Mouse (Mus musculus) WW6 (cell line): Measurements from ENCODE around the gene Mindy1.

ENCODE experiments used
- DNase-seq: peaks from one replicate; pipeline ENCODE4 v3.0.0-alpha.2; 2013; ENCODE audit warnings: low read depth, low spot score

The Mindy1 gene

GRCm38 (mm10) chr3:95294316-95294715 is 13.2 kb downstream of the Mindy1 start:
- DNase-seq: no peak

GRCm38 (mm10) chr3:95294718-95295117 is 13.6 kb downstream of the Mindy1 start:
- DNase-seq: no peak

GRCm38 (mm10) chr3:95295321-95296102 is 14.4 kb downstream of the Mindy1 start:
- no peak for DNase-seq

- no peak for DNase-seq
Measured at GRCm38 (mm10) chr3:95296103-95296469, 14.9 kb downstream of the Mindy1 start.

GRCm38 (mm10) chr3:95298018-95298417 is 16.9 kb downstream of the Mindy1 start:
- no peak for DNase-seq

- DNase-seq: no peak
Measured at GRCm38 (mm10) chr3:95301204-95301796, 20.2 kb downstream of the Mindy1 start.

GRCm38 (mm10) chr3:95306244-95306643 is 25.1 kb downstream of the Mindy1 start:
- no peak for DNase-seq

- no peak for DNase-seq
Measured at GRCm38 (mm10) chr3:95307100-95307499, 26.0 kb downstream of the Mindy1 start, which contains the start of gene Anxa9. TSS of gene Anxa9 (minus strand) at chr3:95307176.

GRCm38 (mm10) chr3:95310496-95310895 is 29.4 kb downstream of the Mindy1 start:
- no peak for DNase-seq

GRCm38 (mm10) chr3:95310968-95311882 is 30.1 kb downstream of the Mindy1 start:
- DNase-seq: peak; percentile 63

GRCm38 (mm10) chr3:95312623-95313022 is 31.5 kb downstream of the Mindy1 start:
- no peak for DNase-seq

GRCm38 (mm10) chr3:95313476-95313875 is 32.3 kb downstream of the Mindy1 start:
- DNase-seq: no peak

GRCm38 (mm10) chr3:95314075-95314474 is 32.9 kb downstream of the Mindy1 start:
- DNase-seq: no peak

- DNase-seq: no peak
Measured at GRCm38 (mm10) chr3:95314486-95315093, 33.4 kb downstream of the Mindy1 start, which contains the start of gene Cers2. TSS of gene Cers2 (plus strand) at chr3:95314791.

- DNase-seq: peak; percentile 59
Measured at GRCm38 (mm10) chr3:95315094-95315843, 34.1 kb downstream of the Mindy1 start.

GRCm38 (mm10) chr3:95315844-95316550 is 34.9 kb downstream of the Mindy1 start:
- DNase-seq: no peak

- peak; percentile 71 for DNase-seq
Measured at GRCm38 (mm10) chr3:95317414-95318080, 36.4 kb downstream of the Mindy1 start.

- no peak for DNase-seq
Measured at GRCm38 (mm10) chr3:95318548-95318947, 37.4 kb downstream of the Mindy1 start.

GRCm38 (mm10) chr3:95319110-95319509 is 38.0 kb downstream of the Mindy1 start:
- DNase-seq: no peak
